Mouse (Mus musculus) G1E (cell line): Measurements from ENCODE around the gene Ap2b1.

Experiments used
- CTCF ChIP-seq: IDR thresholded peaks from 2 replicates; pipeline ENCODE4 v1.5.1; 2012; ENCODE audit warnings: low read depth, low read length, inconsistent platforms, mixed read lengths
- GATA1 ChIP-seq: IDR thresholded peaks from 2 replicates; pipeline ENCODE4 v1.6.1; 2012; ENCODE audit warnings: borderline replicate concordance, low read length, inconsistent platforms, mixed read lengths

- TF ChIP-seq GATA1 (no peak), CTCF (no peak)
Observed at GRCm38 (mm10) chr11:83289036-83289435, 9.8 kb upstream of the Ap2b1 start.
